Mouse (Mus musculus): ENCODE data around the gene Nav3.

Gene Nav3

DNA sequence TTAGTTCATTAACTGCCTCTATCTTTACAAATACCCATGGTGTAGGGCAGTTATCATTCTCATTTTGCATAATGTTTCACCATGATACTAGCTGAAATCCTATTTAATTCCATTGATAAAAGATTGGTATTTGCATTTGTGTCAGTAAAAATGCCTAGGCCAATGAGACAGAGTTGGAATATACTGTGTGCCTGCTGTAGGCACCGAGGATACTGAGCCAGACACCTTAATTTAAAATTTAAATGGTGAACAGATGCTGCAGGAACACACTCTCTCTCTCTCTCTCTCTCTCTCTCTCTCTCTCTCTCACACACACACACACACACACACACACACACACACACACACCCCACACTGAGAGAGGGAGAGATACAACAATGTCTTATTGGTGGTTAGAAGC, 269.8 kb downstream of the Nav3 start:
- DNase-seq (ENCODE audit: low spot score) = no peak

DNA sequence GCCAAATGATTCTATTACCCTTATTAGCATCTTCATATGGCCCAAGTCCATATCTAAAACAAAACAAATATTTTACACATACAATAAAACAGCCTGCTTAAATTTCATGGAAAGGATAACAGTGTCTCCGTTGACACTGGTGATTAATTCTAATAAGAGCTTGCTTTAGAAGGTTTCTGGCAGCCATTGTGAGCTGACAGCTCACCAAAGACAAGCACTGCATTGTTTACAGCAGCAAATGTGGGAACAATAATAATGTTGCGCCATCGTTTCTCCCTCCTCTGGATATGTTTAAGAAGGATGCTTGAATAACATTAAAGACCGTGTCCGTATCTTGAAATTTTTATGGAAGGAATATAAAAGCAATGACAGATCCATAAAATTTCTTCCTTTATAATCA, 280.1 kb downstream of the Nav3 start:
- DNase-seq (ENCODE audit: low spot score) = no peak

DNA sequence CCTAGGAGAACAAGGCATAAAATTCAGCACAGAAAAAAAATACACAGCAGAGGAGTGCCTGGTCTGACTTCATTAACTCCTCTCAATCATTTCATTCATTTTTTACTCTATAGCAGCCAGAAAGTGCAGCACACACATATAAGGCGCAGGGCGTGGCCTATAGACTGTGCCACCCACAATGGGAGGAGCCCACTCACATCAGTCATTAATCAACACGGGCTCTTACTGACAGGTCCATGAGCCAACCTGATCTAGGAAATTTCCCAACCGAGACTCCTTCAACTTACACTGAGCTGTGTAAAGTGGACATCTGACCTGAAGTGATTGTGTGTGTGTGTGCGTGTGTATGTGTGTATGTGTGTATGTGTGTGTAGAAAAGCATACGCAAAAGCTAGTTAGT, 286.6 kb downstream of the Nav3 start:
- DNase-seq (ENCODE audit: low spot score) = no peak

DNA sequence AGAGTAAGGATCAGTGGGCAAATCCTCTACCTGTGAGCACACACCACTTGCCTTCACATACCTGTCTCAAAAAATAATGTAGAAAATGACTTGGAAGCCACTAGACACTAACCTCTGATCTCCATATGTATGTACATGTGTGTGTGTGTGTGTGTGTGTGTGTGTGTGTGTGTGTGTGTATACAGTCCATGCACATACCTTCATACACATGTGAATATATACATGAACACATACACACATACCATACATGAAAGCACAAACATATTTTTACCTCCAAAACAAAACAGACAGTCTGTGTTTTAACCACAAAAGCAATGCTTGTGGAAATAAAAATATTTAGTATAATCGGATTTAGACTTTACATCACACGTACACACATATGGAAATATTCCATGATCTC, 287.1 kb downstream of the Nav3 start:
- no peak for DNase-seq (ENCODE audit: low spot score)

DNA sequence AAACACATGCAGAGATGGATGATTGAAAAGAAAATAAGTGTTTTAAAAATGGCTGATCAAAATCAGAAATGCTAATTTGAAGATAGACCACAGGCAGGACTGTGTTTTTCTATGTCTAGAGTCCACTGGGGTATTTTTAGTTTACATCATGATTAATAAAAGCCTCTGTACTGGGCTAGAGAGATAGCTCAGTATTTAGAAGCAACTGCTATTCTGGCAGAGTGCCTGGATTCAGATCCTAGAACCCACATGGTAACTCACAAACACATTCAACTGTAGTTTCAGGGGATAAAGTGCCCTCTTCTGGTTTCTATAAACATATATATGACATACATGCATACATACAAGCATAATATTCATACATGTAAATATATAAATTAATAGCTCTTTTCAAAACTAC, 293.4 kb downstream of the Nav3 start:
- no peak for DNase-seq (ENCODE audit: low spot score)

GRCm38 (mm10) chr10:110160894-110161293, 295.1 kb downstream of the Nav3 start:
- DNase-seq (ENCODE audit: low spot score) = no peak

- DNase-seq (ENCODE audit: low spot score) = no peak
These were observed 296.5 kb downstream of the Nav3 start for GRCm38 (mm10) chr10:110159548-110159947.

DNA sequence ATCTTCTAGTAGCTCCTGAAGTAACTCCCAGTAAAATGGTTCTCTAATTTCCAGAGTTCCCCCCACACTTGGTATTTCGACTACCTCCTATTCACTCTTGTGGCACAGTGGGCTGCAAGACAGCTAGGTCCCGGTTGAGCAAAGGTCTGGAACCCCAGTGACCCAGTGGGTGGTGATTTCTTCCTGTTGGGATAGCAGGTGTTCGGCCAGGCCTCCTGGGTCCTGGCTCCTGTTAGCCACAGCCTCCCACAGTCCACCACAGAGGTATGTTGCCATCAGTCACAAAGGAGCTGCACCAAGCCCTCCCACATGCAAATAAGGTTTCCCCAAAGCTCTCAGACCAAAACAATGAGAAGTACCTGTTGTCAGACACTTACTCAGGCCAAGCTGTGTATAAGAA, 297.9 kb downstream of the Nav3 start:
- no peak for DNase-seq (ENCODE audit: low spot score)

- peak; percentile 11 for DNase-seq (ENCODE audit: low spot score)
These were observed 299.6 kb downstream of the Nav3 start for GRCm38 (mm10) chr10:110156412-110156811.

GRCm38 (mm10) chr10:110155494-110155893, 300.5 kb downstream of the Nav3 start:
- no peak for DNase-seq (ENCODE audit: low spot score)

DNA sequence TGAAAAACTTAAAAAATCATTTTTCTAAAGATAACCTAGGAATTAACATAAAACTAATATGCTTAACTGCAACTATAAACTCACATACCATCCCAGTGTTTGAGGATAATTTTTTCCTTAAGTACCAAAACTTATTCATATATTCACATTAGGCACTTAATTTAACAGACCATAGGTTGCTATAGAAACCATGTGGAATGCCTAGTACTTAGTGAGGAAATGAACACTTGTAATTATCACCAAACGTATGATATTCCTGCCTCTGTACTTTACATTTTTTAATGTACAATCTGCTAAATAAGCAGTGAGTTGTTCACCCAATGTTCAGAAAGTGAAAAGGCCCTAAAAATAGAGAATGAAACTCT, 301.1 kb downstream of the Nav3 start:
- no peak for DNase-seq (ENCODE audit: low spot score)

DNA sequence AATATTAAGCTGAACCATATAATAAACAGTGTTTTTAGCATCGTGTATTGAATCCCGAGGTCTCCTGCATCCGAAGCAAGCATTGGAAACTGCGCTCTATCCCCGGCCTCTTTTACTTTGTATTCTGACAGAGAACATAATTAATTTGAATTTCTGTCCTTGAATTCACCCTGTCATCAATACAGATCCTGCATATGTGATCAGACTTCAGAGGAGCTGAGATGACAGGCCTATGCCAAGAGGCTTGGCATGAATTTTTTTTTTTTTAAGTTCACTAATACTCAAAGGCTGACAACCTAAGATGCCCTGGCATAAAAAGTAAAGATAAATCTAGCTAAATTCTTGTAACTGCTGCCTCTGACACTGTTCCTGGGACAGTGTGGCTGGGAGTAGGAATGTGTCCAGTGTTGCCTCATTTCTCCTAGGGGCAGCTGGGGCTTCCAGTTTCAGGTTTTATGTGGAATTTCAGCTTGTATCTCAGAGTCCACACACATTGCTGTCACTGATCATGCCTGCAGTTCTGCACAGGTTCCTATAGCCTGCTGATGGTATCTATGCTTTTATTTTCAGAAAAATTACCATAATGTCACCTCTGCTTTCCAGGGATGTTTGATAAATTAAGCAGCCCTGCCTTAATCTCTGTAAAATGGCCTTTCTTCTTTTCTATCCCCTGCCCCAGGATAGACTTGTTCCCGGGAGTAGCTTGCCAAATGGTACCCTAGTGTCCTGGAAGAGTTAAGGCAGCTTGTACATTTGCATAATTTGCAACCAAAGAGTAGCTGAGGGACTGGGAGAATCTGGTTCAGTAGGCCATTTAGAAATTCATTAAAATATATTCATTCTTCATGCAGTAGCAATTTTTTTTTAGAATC, 301.8 kb downstream of the Nav3 start:
- DNase-seq (ENCODE audit: low spot score) = no peak

DNA sequence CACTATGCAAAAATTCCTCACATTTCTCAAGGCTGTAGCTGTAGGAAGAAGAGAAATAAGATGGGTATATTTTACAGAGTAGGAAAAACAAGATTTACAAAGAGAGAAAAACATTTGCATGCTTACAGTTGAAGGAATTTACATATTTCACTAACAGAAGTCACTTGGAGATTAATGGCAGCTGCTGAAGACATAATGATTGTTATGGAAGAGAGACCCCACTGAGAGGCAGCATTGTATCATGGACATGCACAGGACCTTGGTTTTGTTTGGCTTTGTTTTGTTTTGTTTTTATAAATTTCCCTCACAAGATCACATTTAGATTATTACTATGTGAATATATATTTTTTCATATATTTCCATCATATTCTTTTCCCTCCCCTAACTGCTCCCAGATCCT, 335.4 kb downstream of the Nav3 start:
- DNase-seq (ENCODE audit: low spot score) = no peak

GRCm38 (mm10) chr10:110117341-110117740, 338.7 kb downstream of the Nav3 start:
- DNase-seq (ENCODE audit: low spot score) = no peak

DNA sequence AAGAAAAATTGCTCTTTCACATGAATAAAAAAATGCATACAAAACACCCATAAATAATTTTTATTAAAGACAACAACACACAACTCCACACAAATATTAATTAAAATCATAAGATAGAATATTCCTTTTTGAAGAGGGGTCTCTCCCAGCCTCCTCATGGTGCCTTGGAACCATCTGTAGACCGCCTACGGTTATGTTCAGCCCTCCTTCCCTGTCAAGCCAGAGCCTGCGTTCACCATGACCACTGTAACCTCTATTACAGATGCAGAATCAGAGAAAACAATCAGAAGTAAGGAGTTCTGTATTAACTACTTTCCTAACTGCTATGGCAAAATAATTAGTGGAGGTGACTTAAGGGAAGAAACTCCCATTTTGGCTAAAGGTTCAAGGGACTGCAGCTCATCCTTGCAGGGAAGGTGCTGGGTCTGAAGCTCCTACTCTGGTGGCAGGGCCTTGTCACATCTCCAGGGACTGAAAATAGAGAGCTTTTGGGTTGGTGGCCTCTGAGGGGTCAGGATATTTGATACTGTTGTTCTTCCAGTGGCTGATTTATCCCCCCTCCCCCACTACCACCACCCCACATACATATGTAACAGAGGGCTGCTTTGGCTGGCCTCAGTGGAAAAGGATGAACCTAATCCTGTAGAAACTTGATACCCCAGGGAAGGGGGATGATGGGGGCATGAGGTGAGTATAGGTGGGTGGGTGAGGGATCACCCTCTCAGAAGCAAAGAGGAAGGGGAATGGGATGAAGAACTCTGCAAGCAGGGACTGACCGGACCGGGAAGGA, 343.1 kb downstream of the Nav3 start:
- DNase-seq (ENCODE audit: low spot score) = no peak

- no peak for DNase-seq (ENCODE audit: low spot score)
These were observed 352.7 kb downstream of the Nav3 start for GRCm38 (mm10) chr10:110103255-110103654.

- DNase-seq (ENCODE audit: low spot score) = no peak
These were observed 353.8 kb downstream of the Nav3 start for GRCm38 (mm10) chr10:110102231-110102630.

DNA sequence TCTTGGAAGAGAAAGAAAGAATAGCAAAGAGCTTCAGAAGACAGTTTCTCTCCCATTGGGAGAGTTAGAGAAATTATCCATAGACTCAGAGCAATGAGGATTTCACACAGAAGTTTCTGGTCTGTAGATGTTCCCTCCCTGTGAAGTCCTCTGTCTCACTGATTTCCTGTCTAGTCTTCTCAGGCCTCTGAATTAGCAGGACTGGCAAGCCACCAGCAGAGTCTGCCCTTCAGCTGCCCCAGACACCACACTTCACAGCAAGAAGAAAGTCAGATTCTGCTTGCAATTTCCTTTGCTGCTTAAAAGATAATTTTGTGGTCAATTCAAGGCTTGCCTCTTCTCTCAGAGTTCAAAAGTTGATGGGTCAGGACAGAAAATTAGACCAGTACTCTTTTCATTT, 361.6 kb downstream of the Nav3 start:
- no peak for DNase-seq (ENCODE audit: low spot score)

DNA sequence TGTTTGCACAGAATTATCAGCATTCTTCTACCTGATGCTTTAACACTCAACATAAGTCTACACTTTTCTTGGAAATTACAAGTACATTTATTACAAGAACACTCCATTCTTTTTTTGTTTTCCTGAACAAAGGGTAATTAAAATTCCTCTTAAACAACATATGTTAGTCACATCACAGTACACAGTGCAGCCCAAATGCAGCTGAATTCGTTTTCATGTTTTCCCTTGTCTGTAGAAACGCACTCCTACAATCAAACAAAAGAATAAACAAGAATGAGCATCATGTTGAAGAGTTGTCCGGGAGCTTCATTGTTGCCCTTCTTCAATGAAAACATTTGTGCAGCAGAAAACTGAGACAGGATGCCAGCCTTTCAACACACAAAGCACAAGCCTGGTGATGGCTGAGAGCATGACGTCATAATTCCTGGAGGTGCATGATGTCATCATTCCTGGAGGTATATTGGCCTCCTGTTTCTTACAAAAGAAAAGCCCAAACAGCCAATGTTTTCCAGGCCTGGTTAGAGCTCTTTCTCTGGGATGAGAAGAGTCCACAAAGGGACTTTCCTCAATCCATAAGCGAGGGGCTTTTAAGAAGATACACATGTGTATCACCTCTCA, 367.5 kb downstream of the Nav3 start:
- no peak for DNase-seq (ENCODE audit: low spot score)

DNA sequence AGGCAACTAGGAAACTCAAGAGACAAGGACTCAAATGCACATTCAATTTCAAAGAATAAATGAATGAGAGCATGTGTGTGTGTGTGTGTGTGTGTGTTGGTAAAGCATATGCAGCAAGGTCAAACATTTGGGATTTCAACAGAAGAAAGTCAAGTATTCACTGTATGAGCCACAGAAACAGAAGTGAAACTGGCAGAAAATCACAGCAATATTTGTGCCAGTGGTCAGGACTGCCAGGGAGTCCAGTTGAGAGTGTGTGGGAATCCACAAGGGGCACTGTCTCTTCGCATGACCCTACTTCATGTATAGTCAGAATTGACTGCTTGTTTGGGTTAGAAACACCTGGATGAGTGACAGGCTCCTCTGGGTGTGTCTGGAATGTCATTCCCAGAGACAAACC, 370.1 kb downstream of the Nav3 start:
- DNase-seq (ENCODE audit: low spot score) = no peak

DNA sequence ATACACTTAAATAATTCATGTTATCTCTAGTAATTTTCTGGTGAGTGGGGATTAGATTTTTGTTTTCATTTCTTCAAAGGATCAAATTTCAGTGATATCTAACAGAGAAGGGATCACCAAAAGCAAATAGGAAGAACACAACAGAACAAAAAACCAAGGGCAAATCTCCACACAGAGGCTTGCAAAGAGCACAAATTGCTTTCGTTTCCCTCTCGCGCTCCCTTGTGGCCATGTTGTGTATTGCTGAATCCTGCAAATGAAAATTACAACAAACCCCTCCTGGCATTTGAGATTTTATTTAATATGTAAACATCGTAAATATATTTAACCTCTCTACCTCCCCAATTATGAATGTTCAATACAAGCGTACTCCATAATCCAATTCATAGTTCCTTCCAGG, 370.8 kb downstream of the Nav3 start:
- DNase-seq (ENCODE audit: low spot score) = peak; percentile 14

- DNase-seq (ENCODE audit: low spot score) = no peak
These were observed 379.4 kb downstream of the Nav3 start for GRCm38 (mm10) chr10:110076575-110076974.

DNA sequence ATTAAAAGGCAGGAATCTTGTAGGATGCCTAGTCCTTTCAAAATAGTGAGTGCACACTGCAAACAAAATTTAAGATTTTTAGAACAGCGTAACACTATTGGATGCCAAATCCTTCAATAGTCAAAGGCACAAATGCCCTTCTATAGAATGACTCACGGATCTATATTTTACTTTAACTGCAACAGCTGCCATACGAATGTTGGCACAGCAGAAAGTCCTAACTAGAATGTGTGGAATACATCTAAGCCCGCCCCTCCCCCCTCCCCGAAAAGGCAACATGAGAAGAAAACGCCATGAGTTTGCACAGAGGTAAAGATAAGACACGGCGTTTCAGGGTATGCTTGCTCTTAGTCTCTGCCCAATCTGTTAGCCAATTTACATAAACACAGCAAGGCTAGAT, 383.6 kb downstream of the Nav3 start:
- DNase-seq (ENCODE audit: low spot score) = no peak
